28 mouse cellular contexts compared by ENCODE assay signal in the genomic region with DNA sequence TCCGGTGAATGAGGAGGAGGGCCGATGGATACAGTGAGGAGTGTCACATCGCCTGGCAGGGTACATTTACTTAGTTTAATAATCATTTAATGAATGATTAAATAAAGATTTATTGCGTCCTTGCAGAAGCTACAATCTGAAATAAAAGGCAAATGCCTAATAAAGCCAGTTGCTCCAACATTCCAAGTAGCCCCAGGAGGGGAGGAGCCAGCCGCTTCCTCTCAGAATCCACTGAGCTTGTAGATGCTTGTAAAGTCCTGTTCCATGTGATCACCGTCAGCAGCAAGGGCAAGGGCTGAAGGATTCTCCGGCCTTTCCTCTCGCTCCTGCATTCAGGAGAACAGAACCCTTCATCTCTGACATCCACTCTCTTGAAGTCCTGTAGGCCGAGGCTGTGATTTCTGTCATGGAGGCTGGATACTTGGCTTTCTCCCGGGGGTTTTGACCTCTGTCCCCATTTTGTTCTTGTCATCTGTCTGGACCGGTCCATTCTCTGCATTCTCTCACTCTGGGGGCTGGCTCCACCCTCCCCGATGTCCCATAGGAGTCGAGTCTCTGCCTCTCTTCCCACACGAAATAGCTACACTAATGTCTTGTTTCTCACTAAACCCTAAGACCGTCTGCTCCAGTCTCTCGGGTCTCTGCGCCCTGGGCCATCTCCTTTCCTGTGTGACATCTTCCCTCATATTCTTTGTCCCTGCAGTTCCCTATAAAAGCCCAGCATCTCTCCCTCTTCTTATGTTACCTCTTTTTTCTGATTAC. TPM values are rescaled to one million over a fixed set of nuclear protein-coding genes. Genes with fewer than 3 reads are reported as not detected.
A peak's percentile ranks its signal among the peaks of the same experiment; 100 is the strongest.
DNase-seq lines count a peak whose midpoint lies in the region; ATAC-seq lines count a peak whose summit lies in the region.
"Had no signal": no experiment of that assay in that cellular context is flagged by ENCODE, and none has a peak within 500 bp of the region (broad histone marks: within the 10 kb centered on the region; RNA-seq: fewer than 3 reads in every experiment).

No protein-coding gene starts in this region.

- H3K4me1 ChIP-seq in heart, embryonic 11.5 days (ENCODE audit: control insufficient read depth, insufficient read depth, low read length), result peaks cover 3% of the 10 kb centered on the region
- H3K4me1 ChIP-seq in hindbrain, embryonic 13.5 days (replicated peaks), result peaks cover 22% of the 10 kb centered on the region
- H3K4me1 ChIP-seq in hindbrain, embryonic 12.5 days, result peaks cover 6% of the 10 kb centered on the region
- H3K4me1 ChIP-seq: liver, embryonic 13.5 days had no signal

- no peak overlapping the region for H3K4me3 ChIP-seq in heart, embryonic 11.5 days (ENCODE audit: low read depth, low read length)
- H3K4me3 ChIP-seq in hindbrain, embryonic 13.5 days, result no peak overlapping the region
- no peak overlapping the region for H3K4me3 ChIP-seq in hindbrain, embryonic 12.5 days
- H3K4me3 ChIP-seq: embryonic facial prominence, embryonic 12.5 days; heart, embryonic 13.5 days; hindbrain, embryonic 15.5 days; limb, embryonic 10.5 days; limb, embryonic 15.5 days; liver, embryonic 13.5 days; neural tube, embryonic 13.5 days had no signal

- peak; percentile 13 to 23 for DNase-seq in heart, adult 18-20 months
- DNase-seq in kidney, postnatal 4 days, result peak; percentile 25 to 48
- DNase-seq in kidney, adult 11 months, result no peak
- DNase-seq in urinary bladder, postnatal 14 days (ENCODE audit: low spot score), result peak; percentile 12
- DNase-seq in urinary bladder, postnatal 10 days (ENCODE audit: low spot score), result no peak
- DNase-seq: adrenal gland, postnatal 25 days; cerebellum, adult 11-12 months; cerebellum, adult 9-11 months; embryo, embryonic 11 days; gastrocnemius, postnatal 25 days; heart, postnatal 14 days; kidney, adult 8-10 months; layer of hippocampus, adult 9-11 months; liver, embryonic 13.5 days; lung, adult 18-20 months; lung, postnatal 10 days had no signal

- H3K9ac ChIP-seq in heart, embryonic 11.5 days (ENCODE audit: low read depth, low read length), result no peak overlapping the region
- H3K9ac ChIP-seq in hindbrain, embryonic 13.5 days, result 0 out of 2 replicates have a peak overlapping the region, but pooled peaks have one; percentile 35
- no peak overlapping the region for H3K9ac ChIP-seq in hindbrain, embryonic 12.5 days
- H3K9ac ChIP-seq: embryonic facial prominence, embryonic 12.5 days; heart, embryonic 13.5 days; hindbrain, embryonic 15.5 days; limb, embryonic 15.5 days; liver, embryonic 13.5 days; neural tube, embryonic 13.5 days had no signal

- no peak for ATAC-seq in heart, embryonic 11.5 days (replicated peaks; ENCODE audit: insufficient number of reproducible peaks, low FRiP score, low TSS enrichment)
- ATAC-seq in hindbrain, embryonic 13.5 days (ENCODE audit: low FRiP score), result no peak
- ATAC-seq in hindbrain, embryonic 12.5 days (ENCODE audit: low FRiP score), result no peak
- ATAC-seq: forebrain, embryonic 14.5 days; inflammation-experienced regulatory T-cells, adult 6 months; Patski had no signal

- no peaks in the 10 kb centered on the region for H3K9me3 ChIP-seq in heart, embryonic 11.5 days (replicated peaks; ENCODE audit: control insufficient read depth, low read length)
- no peaks in the 10 kb centered on the region for H3K9me3 ChIP-seq in hindbrain, embryonic 13.5 days
- no peaks in the 10 kb centered on the region for H3K9me3 ChIP-seq in hindbrain, embryonic 12.5 days (replicated peaks)
- H3K9me3 ChIP-seq: embryonic facial prominence, embryonic 12.5 days; heart, embryonic 13.5 days; hindbrain, embryonic 15.5 days; limb, embryonic 10.5 days; limb, embryonic 15.5 days; liver, embryonic 13.5 days; neural tube, embryonic 13.5 days had no signal

- no peak overlapping the region for H3K27ac ChIP-seq in heart, embryonic 11.5 days (ENCODE audit: low read depth, low read length)
- no peak overlapping the region for H3K27ac ChIP-seq in hindbrain, embryonic 13.5 days
- no peak overlapping the region for H3K27ac ChIP-seq in hindbrain, embryonic 12.5 days
- H3K27ac ChIP-seq: embryonic facial prominence, embryonic 12.5 days; heart, embryonic 13.5 days; hindbrain, embryonic 15.5 days; limb, embryonic 10.5 days; limb, embryonic 15.5 days; liver, embryonic 13.5 days; neural tube, embryonic 13.5 days had no signal

- H3K36me3 ChIP-seq in heart, embryonic 11.5 days (ENCODE audit: control insufficient read depth, insufficient read depth, low read length), result no peaks in the 10 kb centered on the region
- H3K36me3 ChIP-seq in hindbrain, embryonic 13.5 days, result no peaks in the 10 kb centered on the region
- H3K36me3 ChIP-seq in hindbrain, embryonic 12.5 days, result no peaks in the 10 kb centered on the region
- H3K36me3 ChIP-seq: embryonic facial prominence, embryonic 12.5 days; heart, embryonic 13.5 days; hindbrain, embryonic 15.5 days; limb, embryonic 10.5 days; limb, embryonic 15.5 days; liver, embryonic 13.5 days; neural tube, embryonic 13.5 days had no signal

- 65% methylated on average over 17 of the region's 17 CpGs for WGBS in heart, embryonic 11.5 days (ENCODE audit: insufficient replicate concordance)
- 63% methylated on average over 17 of the region's 17 CpGs for WGBS in hindbrain, embryonic 13.5 days
- WGBS in hindbrain, embryonic 12.5 days, result 68% methylated on average over 17 of the region's 17 CpGs

- H3K27me3 ChIP-seq in heart, embryonic 11.5 days (ENCODE audit: control insufficient read depth, insufficient read depth, low read length), result no peaks in the 10 kb centered on the region
- H3K27me3 ChIP-seq in hindbrain, embryonic 13.5 days, result no peaks in the 10 kb centered on the region
- no peaks in the 10 kb centered on the region for H3K27me3 ChIP-seq in hindbrain, embryonic 12.5 days
- H3K27me3 ChIP-seq: embryonic facial prominence, embryonic 12.5 days; hindbrain, embryonic 15.5 days; limb, embryonic 15.5 days; liver, embryonic 13.5 days; neural tube, embryonic 13.5 days; Patski had no signal

- H3K4me2 ChIP-seq in heart, embryonic 11.5 days, result no peak overlapping the region
- no peak overlapping the region for H3K4me2 ChIP-seq in hindbrain, embryonic 13.5 days
- no peak overlapping the region for H3K4me2 ChIP-seq in hindbrain, embryonic 12.5 days (replicated peaks)
- H3K4me2 ChIP-seq: embryonic facial prominence, embryonic 12.5 days; heart, embryonic 13.5 days; hindbrain, embryonic 15.5 days; limb, embryonic 15.5 days; liver, embryonic 13.5 days; neural tube, embryonic 13.5 days had no signal

RNA-seq across cellular contexts. Expression of a gene that starts 57.3 kb away (rescaled TPM):
- total RNA-seq in heart, adult 18-20 months (2021), result 10 to 100 TPM; 21.8 to 23.4 TPM
- 13.3 and 14.4 TPM in 2 replicates for polyA plus RNA-seq in heart, embryonic 11.5 days (2014; fragmentation: Nextera tagmentation; extraction: Ambion mirVana)
- polyA plus RNA-seq in hindbrain, embryonic 13.5 days (2015; fragmentation: Nextera tagmentation; extraction: Ambion mirVana), result 7.7 and 7.9 TPM in 2 replicates
- 6.9 and 8.0 TPM in 2 replicates for polyA plus RNA-seq in hindbrain, embryonic 12.5 days (2016; fragmentation: Nextera tagmentation; extraction: Ambion mirVana)

Comparison
In these comparisons a context has a peak if more than half of its experiments do, and no peak if none do; other contexts are left out.
1. DNase-seq: peak in heart, adult 18-20 months (2 of 2), kidney, postnatal 4 days (2 of 2) and urinary bladder, postnatal 14 days (single experiment); none in kidney, adult 11 months (single experiment) and urinary bladder, postnatal 10 days (single experiment).